Mouse (Mus musculus): ENCODE results near the gene Gm10721.
"Not testable (repeated sequence)": the region's sequence is repeated elsewhere in the genome, so short reads cannot be mapped to it uniquely, and the experiment has no call there.

Gm10721 gene

DNA sequence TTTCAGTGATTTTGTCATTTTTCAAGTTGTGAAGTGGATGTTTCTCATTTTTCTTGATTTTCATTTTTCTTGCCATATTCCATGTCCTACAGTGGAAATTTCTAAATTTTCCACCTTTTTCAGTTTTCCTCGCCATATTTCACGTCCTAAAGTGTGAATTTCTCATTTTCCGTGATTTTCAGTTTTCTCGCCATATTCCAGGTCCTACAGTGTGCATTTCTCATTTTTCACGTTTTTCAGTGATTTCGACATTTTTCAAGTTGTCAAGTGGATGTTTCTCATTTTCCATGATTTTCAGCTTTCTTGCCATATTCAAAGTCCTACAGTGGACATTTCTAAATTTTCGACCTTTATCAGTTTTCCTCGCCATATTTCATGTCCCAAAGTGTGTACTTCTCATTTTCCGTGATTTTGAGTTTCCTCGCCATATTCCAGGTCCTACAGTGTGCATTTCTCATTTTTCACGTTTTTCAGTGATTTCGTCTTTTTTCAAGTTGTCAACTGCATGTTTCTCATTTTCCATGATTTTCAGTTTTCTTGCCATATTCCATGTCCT, 12.1 kb downstream of the Gm10721 start, which contains the start of gene Gm10717:
TSS of gene Gm10717 (plus strand) at position 506 of the 556 bp plus-strand sequence.
- not testable (repeated sequence) for DNase-seq (ENCODE audit: low read depth, low spot score)

DNA sequence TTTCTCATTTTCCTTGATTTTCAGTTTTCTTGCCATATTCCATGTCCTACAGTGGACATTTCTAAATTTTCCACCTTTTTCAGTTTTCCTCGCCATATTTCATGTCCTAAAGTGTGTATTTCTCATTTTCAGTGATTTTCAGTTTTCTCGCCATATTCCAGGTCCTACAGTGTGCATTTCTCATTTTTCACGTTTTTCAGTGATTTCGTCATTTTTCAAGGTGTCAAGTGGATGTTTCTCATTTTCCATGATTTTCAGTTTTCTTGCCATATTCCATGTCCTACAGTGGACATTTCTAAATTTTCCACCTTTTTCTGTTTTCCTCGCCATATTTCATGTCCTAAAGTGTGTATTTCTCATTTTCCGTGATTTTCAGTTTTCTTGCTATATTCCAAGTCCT, 12.7 kb downstream of the Gm10721 start:
- DNase-seq (ENCODE audit: low read depth, low spot score), result not testable (repeated sequence)

- DNase-seq (ENCODE audit: low read depth, low spot score), result not testable (repeated sequence)
Measured at GRCm38 (mm10) chr9:3026136-3026535, 13.2 kb downstream of the Gm10721 start.

- DNase-seq (ENCODE audit: low read depth, low spot score), result not testable (repeated sequence)
Measured at GRCm38 (mm10) chr9:3026741-3027140, 13.8 kb downstream of the Gm10721 start.

DNA sequence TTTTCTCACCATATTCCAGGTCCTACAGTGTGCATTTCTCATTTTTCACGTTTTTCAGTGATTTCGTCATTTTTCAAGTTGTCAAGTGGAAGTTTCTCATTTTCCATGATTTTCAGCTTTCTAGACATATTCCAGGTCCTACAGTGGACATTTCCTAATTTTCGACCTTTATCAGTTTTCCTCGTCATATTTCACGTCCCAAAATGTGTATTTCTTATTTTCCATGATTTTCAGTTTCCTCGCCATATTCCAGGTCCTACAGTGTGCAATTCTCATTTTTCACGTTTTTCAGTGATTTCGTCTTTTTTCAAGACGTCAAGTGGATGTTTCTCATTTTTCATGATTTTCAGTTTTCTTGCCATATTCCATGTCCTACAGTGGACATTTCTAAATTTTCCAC, 14.3 kb downstream of the Gm10721 start:
- DNase-seq (ENCODE audit: low read depth, low spot score), result peak; percentile 49

DNA sequence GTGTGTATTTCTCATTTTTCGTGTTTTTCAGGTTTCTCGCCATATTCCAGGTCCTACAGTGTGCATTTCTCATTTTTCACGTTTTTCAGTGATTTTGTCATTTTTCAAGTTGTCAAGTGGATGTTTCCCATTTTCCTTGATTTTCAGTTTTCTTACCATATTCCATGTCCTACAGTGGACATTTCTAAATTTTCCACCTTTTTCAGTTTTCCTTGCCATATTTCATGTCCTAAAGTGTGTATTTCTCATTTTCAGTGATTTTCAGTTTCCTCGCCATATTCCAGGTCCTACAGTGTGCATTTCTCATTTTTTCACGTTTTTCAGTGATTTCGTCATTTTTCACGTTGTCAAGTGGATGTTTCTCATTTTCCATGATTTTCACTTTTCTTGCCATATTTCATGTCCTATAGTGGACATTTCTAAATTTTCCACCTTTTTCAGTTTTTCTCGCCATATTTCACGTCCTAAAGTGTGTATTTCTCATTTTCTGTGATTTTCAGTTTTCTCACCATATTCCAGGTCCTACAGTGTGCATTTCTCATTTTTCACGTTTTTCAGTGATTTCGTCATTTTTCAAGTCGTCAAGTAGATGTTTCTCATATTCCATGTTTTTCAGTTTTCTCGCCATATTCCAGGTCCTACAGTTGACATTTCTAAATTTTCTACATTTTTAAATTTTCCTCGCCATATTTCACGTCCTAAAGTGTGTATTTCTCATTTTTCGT, 16.5 kb downstream of the Gm10721 start:
- not testable (repeated sequence) for DNase-seq (ENCODE audit: low read depth, low spot score)

- DNase-seq (ENCODE audit: low read depth, low spot score), result peak; percentile 89
Measured at GRCm38 (mm10) chr9:3030677-3031318, 17.9 kb downstream of the Gm10721 start.

DNA sequence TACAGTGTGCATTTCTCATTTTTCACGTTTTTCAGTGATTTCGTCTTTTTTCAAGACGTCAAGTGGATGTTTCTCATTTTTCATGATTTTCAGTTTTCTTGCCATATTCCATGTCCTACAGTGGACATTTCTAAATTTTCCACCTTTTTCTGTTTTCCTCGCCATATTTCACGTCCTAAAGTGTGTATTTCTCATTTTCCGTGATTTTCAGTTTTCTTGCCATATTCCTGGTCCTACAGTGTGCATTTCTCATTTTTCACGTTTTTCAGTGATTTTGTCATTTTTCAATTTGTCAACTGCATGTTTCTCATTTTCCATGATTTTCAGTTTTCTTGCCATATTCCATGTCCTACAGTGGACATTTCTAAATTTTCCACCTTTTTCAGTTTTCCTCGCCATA, 21.4 kb downstream of the Gm10721 start, which contains the start of gene Gm17535:
TSS of gene Gm17535 (plus strand) at position 301 of the 400 bp plus-strand sequence.
- DNase-seq (ENCODE audit: low read depth, low spot score), result not testable (repeated sequence)

GRCm38 (mm10) chr9:3036577-3036976, 23.6 kb downstream of the Gm10721 start, which contains the start of gene Gm10715:
Gene Gm10715, plus strand, starts transcription at chr9:3036877.
- not testable (repeated sequence) for DNase-seq (ENCODE audit: low read depth, low spot score)

- not testable (repeated sequence) for DNase-seq (ENCODE audit: low read depth, low spot score)
Measured at GRCm38 (mm10) chr9:3038161-3038560, 25.2 kb downstream of the Gm10721 start.
